Mouse (Mus musculus): ENCODE results near the gene Sh3bp1. TPM values are rescaled to one million over a fixed set of nuclear protein-coding genes. Genes with fewer than 3 reads are reported as not detected.

The Sh3bp1 gene
- polyA plus RNA-seq, 1 experiment from 2014 or later, result 3.7 TPM

GRCm38 (mm10) chr15:78948152-78948725 lies 48.7 kb downstream of the Sh3bp1 start:
- peak overlapping the region; percentile 73 for H3K4me2 ChIP-seq
- peak; percentile 54; the same call in 1 of the 2 replicates for ATAC-seq (ENCODE audit: low FRiP score)
- 0 out of 2 replicates have a peak, but pooled peaks cover 3% of the 10 kb centered on the region for H3K27me3 ChIP-seq (replicated peaks)
- no peaks in the 10 kb centered on the region for H3K9me3 ChIP-seq (replicated peaks)
- H3K36me3 ChIP-seq, result peaks cover 8% of the 10 kb centered on the region; the same call in 1 of the 2 replicates
- peak overlapping the region; percentile 67 for H3K9ac ChIP-seq (replicated peaks)
- H3K27ac ChIP-seq (replicated peaks), result peak overlapping the region; percentile 78
- H3K4me1 ChIP-seq, result peaks cover 24% of the 10 kb centered on the region
- 2% methylated on average over 11 of the region's 11 CpGs for WGBS
- H3K4me3 ChIP-seq (replicated peaks), result peak overlapping the region; percentile 65

- 96% methylated on average over 3 of the region's 3 CpGs for WGBS
- no peak overlapping the region for H3K27ac ChIP-seq (replicated peaks)
- 0 out of 2 replicates have a peak, but pooled peaks cover 3% of the 10 kb centered on the region for H3K27me3 ChIP-seq (replicated peaks)
- H3K4me2 ChIP-seq, result peak overlapping the region; percentile 73
- peaks cover 24% of the 10 kb centered on the region for H3K4me1 ChIP-seq
- peaks cover 8% of the 10 kb centered on the region; the same call in 1 of the 2 replicates for H3K36me3 ChIP-seq
- no peaks in the 10 kb centered on the region for H3K9me3 ChIP-seq (replicated peaks)
- peak overlapping the region; percentile 65 for H3K4me3 ChIP-seq (replicated peaks)
- no peak for ATAC-seq (ENCODE audit: low FRiP score)
- peak overlapping the region; percentile 67; the same call in 1 of the 2 replicates for H3K9ac ChIP-seq (replicated peaks)
These were observed 49.3 kb downstream of the Sh3bp1 start for GRCm38 (mm10) chr15:78948883-78949282.

GRCm38 (mm10) chr15:78955663-78956062 lies 56.1 kb downstream of the Sh3bp1 start:
- Histone ChIP-seq H3K27ac (replicated peaks) (no peak overlapping the region), H3K9ac (replicated peaks) (no peak overlapping the region), H3K36me3 (peaks cover 36% of the 10 kb centered on the region), H3K27me3 (replicated peaks) (no peaks in the 10 kb centered on the region), H3K4me1 (0 out of 2 replicates have a peak, but pooled peaks cover 4% of the 10 kb centered on the region), H3K4me2 (no peak overlapping the region), H3K9me3 (replicated peaks) (no peaks in the 10 kb centered on the region), H3K4me3 (replicated peaks) (no peak overlapping the region)
- no peak for ATAC-seq (ENCODE audit: low FRiP score)
- WGBS, result 69% methylated on average over 3 of the region's 3 CpGs

DNA sequence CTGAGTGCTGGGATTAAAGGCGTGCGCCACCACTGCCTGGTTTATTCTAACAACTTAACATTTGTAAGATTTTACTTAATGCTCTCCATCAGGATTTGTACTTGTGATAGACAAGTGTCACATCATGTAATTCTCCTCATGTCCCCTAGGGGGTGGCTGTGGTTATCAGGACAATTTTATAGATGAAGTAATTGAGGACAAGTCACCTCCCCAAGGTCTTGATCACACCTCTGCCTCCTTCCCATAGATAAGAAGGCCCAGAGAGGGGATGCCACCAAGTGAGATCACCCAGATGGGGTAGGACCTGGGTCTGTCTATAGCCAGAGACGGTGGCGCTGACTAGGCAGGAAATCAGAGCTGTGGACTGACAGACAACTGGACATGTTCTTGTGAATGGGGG lies 56.8 kb downstream of the Sh3bp1 start:
- WGBS, result 89% methylated on average over 4 of the region's 4 CpGs
- no peak overlapping the region for H3K4me3 ChIP-seq (replicated peaks)
- H3K27me3 ChIP-seq (replicated peaks), result no peaks in the 10 kb centered on the region
- no peak overlapping the region for H3K9ac ChIP-seq (replicated peaks)
- no peak overlapping the region for H3K4me2 ChIP-seq
- ATAC-seq (ENCODE audit: low FRiP score), result no peak
- no peak overlapping the region for H3K27ac ChIP-seq (replicated peaks)
- peaks cover 42% of the 10 kb centered on the region for H3K36me3 ChIP-seq
- no peaks in the 10 kb centered on the region for H3K9me3 ChIP-seq (replicated peaks)
- H3K4me1 ChIP-seq, result no peaks in the 10 kb centered on the region

DNA sequence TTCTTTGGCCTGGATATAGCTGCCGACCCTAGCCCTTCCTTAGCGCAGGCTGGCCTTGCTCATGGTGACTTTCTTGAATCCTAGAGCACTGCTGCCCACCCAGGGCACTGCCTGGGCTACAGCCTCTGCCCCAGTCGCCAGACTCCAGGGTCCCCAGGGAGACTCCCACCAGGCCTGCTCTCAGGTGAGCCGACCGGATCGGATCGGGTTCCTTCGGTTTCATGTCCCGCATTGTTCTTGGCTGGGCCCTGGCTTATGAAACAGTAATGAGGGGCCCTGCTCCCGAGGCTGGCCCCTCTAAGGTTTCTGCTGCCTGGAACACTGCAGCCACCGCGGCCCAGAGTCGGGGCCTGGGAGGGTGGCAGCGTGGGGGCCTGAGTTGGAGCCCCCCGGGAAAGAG lies 57.5 kb downstream of the Sh3bp1 start:
- Histone ChIP-seq H3K4me3 (replicated peaks) (no peak overlapping the region), H3K9me3 (replicated peaks) (no peaks in the 10 kb centered on the region), H3K27me3 (replicated peaks) (no peaks in the 10 kb centered on the region), H3K27ac (replicated peaks) (no peak overlapping the region), H3K4me1 (no peaks in the 10 kb centered on the region), H3K4me2 (no peak overlapping the region), H3K36me3 (peaks cover 45% of the 10 kb centered on the region), H3K9ac (replicated peaks) (no peak overlapping the region)
- ATAC-seq (ENCODE audit: low FRiP score), result no peak
- WGBS, result 78% methylated on average over 15 of the region's 15 CpGs

DNA sequence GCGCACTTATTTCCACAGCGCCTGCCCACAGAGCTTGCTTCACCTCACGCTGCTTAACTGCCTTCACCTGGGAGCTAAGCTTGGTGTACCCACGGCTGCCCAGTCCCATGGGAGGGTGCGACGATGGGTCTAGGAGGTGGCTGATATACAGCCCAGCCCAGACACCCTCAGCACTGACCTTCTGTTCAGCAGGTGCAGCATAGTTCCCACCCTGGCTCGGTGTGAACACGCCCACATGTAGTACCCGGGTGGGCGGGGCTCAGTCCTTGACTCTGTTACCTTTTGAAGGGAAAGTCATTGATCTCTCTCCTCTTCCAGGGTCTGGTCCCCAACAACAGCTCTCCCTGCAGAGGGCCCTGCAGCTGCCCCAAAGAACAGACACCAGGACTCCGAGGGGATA lies 60.0 kb downstream of the Sh3bp1 start:
- Histone ChIP-seq H3K9ac (replicated peaks) (no peak overlapping the region), H3K27ac (replicated peaks) (no peak overlapping the region), H3K4me3 (replicated peaks) (no peak overlapping the region), H3K4me2 (no peak overlapping the region), H3K36me3 (peaks cover 41% of the 10 kb centered on the region), H3K27me3 (replicated peaks) (no peaks in the 10 kb centered on the region), H3K4me1 (peaks cover 3% of the 10 kb centered on the region; the same call in 1 of the 2 replicates), H3K9me3 (replicated peaks) (no peaks in the 10 kb centered on the region)
- ATAC-seq (ENCODE audit: low FRiP score), result no peak
- WGBS, result 90% methylated on average over 11 of the region's 11 CpGs

GRCm38 (mm10) chr15:78960088-78960487 lies 60.5 kb downstream of the Sh3bp1 start:
- no peak overlapping the region for H3K4me2 ChIP-seq
- no peak overlapping the region for H3K9ac ChIP-seq (replicated peaks)
- H3K36me3 ChIP-seq, result peaks cover 40% of the 10 kb centered on the region
- 87% methylated on average over 4 of the region's 4 CpGs for WGBS
- H3K4me3 ChIP-seq (replicated peaks), result no peak overlapping the region
- no peaks in the 10 kb centered on the region for H3K9me3 ChIP-seq (replicated peaks)
- H3K4me1 ChIP-seq, result peaks cover 3% of the 10 kb centered on the region; the same call in 1 of the 2 replicates
- no peak overlapping the region for H3K27ac ChIP-seq (replicated peaks)
- ATAC-seq (ENCODE audit: low FRiP score), result no peak
- no peaks in the 10 kb centered on the region for H3K27me3 ChIP-seq (replicated peaks)

Small RNA genes lying within 50 kb of the gene (microRNA-seq; reads per million reads assigned to microRNA genes)
- not detected for gene Mir6955

Other genes starting within 250 kb of the Sh3bp1 start
- 9.8 and 10.6 TPM in 2 replicates for gene Elfn2, start 181.0 kb upstream of the Sh3bp1 start, polyA plus RNA-seq (2015; fragmentation: Nextera tagmentation; extraction: Ambion mirVana)
- gene Mfng, start 126.3 kb upstream of the Sh3bp1 start, polyA plus RNA-seq (2015; fragmentation: Nextera tagmentation; extraction: Ambion mirVana), result 14.5 and 22.6 TPM in 2 replicates
- 1.9 and 3.7 TPM in 2 replicates for gene Card10, start 96.7 kb upstream of the Sh3bp1 start, polyA plus RNA-seq (2015; fragmentation: Nextera tagmentation; extraction: Ambion mirVana)
- gene Cdc42ep1, start 57.1 kb upstream of the Sh3bp1 start, polyA plus RNA-seq (2015; fragmentation: Nextera tagmentation; extraction: Ambion mirVana), result 12.0 and 16.2 TPM in 2 replicates
- gene Lgals2, start 44.2 kb upstream of the Sh3bp1 start, polyA plus RNA-seq (2015; fragmentation: Nextera tagmentation; extraction: Ambion mirVana), result 26.1 TPM in 1 of 2 replicates, not detected in the other
- gene Gga1, start 22.6 kb upstream of the Sh3bp1 start, polyA plus RNA-seq (2015; fragmentation: Nextera tagmentation; extraction: Ambion mirVana), result 42.6 and 44.1 TPM in 2 replicates
- gene Gm49510, start 101 bp upstream of the Sh3bp1 start, polyA plus RNA-seq (2015; fragmentation: Nextera tagmentation; extraction: Ambion mirVana), result not detected in 2 replicates
- gene Pdxp, start 14.2 kb downstream of the Sh3bp1 start, polyA plus RNA-seq (2015; fragmentation: Nextera tagmentation; extraction: Ambion mirVana), result 64.2 and 76.9 TPM in 2 replicates
- 218 and 380 TPM in 2 replicates for gene Lgals1, start 27.0 kb downstream of the Sh3bp1 start, polyA plus RNA-seq (2015; fragmentation: Nextera tagmentation; extraction: Ambion mirVana)
- gene Nol12, start 35.2 kb downstream of the Sh3bp1 start, polyA plus RNA-seq (2015; fragmentation: Nextera tagmentation; extraction: Ambion mirVana), result 63.0 and 63.2 TPM in 2 replicates
- 30.6 and 39.7 TPM in 2 replicates for gene Triobp, start 48.0 kb downstream of the Sh3bp1 start, polyA plus RNA-seq (2015; fragmentation: Nextera tagmentation; extraction: Ambion mirVana)
- gene H1f0, start 128.7 kb downstream of the Sh3bp1 start, polyA plus RNA-seq (2015; fragmentation: Nextera tagmentation; extraction: Ambion mirVana), result 169 and 222 TPM in 2 replicates
- 0.14 and 0.17 TPM in 2 replicates for gene Galr3, start 142.1 kb downstream of the Sh3bp1 start, polyA plus RNA-seq (2015; fragmentation: Nextera tagmentation; extraction: Ambion mirVana)
- 52.4 and 52.8 TPM in 2 replicates for gene Ankrd54, start 163.1 kb downstream of the Sh3bp1 start, polyA plus RNA-seq (2015; fragmentation: Nextera tagmentation; extraction: Ambion mirVana)
- 164 and 193 TPM in 2 replicates for gene Eif3l, start 175.4 kb downstream of the Sh3bp1 start, polyA plus RNA-seq (2015; fragmentation: Nextera tagmentation; extraction: Ambion mirVana)
- gene Micall1, start 209.1 kb downstream of the Sh3bp1 start, polyA plus RNA-seq (2015; fragmentation: Nextera tagmentation; extraction: Ambion mirVana), result 11.6 and 12.2 TPM in 2 replicates
- gene Polr2f, start 241.2 kb downstream of the Sh3bp1 start, polyA plus RNA-seq (2015; fragmentation: Nextera tagmentation; extraction: Ambion mirVana), result 248 and 249 TPM in 2 replicates
- gene 1700088E04Rik, start 241.5 kb downstream of the Sh3bp1 start, polyA plus RNA-seq (2015; fragmentation: Nextera tagmentation; extraction: Ambion mirVana), result 11.3 and 12.6 TPM in 2 replicates

Measured in neural tube, embryonic 15.5 days (tissue).